Mouse (Mus musculus): ENCODE results near the gene Cd59b. TPM values are rescaled to one million over a fixed set of nuclear protein-coding genes. Genes with fewer than 3 reads are reported as not detected.

The Cd59b gene
- polyA plus RNA-seq (2015; fragmentation: Nextera tagmentation; extraction: Ambion mirVana): 2.1 and 2.3 TPM in 2 replicates

GRCm38 (mm10) chr2:104069704-104070185, at the start of gene Cd59b:
Gene Cd59b, plus strand, starts transcription at chr2:104069849.
- DNase-seq (ENCODE audit: low spot score): peak; percentile 40

GRCm38 (mm10) chr2:104023096-104023495, 46.6 kb upstream of the Cd59b start:
- no peak for DNase-seq (ENCODE audit: low spot score)

DNA sequence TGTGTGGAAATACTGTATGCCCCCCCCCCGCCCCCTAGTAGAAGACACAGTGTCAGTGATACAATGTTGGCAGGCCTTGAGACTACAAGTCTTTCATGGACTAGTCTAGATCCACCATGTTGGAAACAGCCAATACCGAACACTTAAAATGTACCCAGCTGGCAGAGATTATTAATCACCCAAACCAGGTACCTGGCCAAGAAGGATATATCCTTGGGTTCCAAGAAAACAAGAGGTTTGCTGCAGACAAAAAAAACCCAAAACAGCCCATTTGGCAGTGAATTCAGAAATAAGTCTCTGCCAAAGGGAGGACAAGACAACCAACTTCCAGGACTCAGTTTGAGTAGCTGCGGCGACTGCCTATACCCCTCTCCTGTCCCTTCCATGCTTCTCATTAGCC, 45.0 kb upstream of the Cd59b start:
- no peak for DNase-seq (ENCODE audit: low spot score)

- peak; percentile 83 for DNase-seq (ENCODE audit: low spot score)
Measured at GRCm38 (mm10) chr2:104027458-104028138, 42.1 kb upstream of the Cd59b start, which contains the start of gene Fbxo3. Gene Fbxo3, plus strand, starts transcription at chr2:104027721.

- DNase-seq (ENCODE audit: low spot score): no peak
Measured at GRCm38 (mm10) chr2:104028139-104028723, 41.4 kb upstream of the Cd59b start, which contains the start of gene 4931422A03Rik. Gene 4931422A03Rik, minus strand, starts transcription at chr2:104028361.

DNA sequence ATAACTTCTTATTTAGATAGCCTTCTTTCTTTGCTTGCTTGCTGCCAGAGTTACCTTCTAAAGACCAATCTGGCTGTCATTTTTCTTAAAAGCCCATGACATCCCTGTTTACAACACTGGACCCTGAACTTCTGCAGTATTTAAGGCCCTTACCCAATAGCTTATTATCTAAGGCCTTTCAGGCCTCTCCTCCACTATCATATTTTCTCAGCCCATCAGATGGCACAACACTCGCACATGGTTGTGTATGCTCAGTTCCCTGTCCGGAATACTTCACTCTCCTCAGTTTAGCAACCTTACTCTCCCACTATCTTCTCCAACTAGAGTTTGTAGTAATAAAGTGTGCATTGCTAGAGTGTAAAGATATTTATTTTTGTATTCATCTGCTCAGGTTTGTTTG, 40.6 kb upstream of the Cd59b start:
- no peak for DNase-seq (ENCODE audit: low spot score)

DNA sequence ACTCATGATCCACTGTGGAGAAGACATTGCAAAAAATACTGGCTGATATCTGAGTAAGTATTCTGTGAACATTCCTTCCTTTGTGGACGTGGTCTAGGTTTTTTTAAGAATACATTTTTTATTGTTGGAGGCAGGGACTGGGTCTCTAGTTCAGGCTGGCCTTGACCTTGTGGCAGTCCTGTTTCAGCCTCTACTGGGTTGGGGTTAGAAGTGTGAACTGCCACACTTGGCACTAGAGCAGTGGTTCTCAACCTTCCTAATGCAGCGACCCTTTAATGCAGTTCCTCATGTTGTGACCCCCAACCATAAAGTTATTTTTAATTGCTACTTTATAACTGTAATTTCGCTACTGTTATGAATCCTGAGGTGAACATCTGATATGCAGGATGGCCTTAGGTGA, 39.3 kb upstream of the Cd59b start:
- no peak for DNase-seq (ENCODE audit: low spot score)

- no peak for DNase-seq (ENCODE audit: low spot score)
Measured at GRCm38 (mm10) chr2:104032056-104032455, 37.6 kb upstream of the Cd59b start.

- DNase-seq (ENCODE audit: low spot score): peak; percentile 33
Measured at GRCm38 (mm10) chr2:104034832-104035472, 34.7 kb upstream of the Cd59b start.

DNA sequence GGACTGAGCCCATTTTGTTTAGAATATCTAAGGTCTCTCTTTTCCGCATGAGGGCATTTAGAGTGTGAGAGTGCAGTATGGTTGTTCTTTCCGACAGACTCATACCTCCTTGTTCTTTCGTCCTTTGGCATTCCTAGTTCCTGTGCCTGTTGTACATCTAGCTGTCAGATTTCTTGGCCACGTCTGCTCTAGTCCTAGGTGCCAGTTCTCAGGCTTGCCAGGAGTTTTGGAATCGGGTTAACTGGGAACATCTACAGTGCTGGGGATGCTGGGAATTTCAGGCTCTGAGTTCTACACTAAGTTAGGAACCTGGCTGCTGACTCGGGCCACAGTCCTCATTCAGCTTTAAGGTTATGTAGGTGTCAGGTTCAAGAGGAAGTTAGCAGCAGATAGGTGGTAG, 34.1 kb upstream of the Cd59b start:
- DNase-seq (ENCODE audit: low spot score): no peak

GRCm38 (mm10) chr2:104036316-104036715, 33.3 kb upstream of the Cd59b start:
- DNase-seq (ENCODE audit: low spot score): no peak

GRCm38 (mm10) chr2:104038236-104038635, 31.4 kb upstream of the Cd59b start:
- no peak for DNase-seq (ENCODE audit: low spot score)

- no peak for DNase-seq (ENCODE audit: low spot score)
Measured at GRCm38 (mm10) chr2:104041632-104042031, 28.0 kb upstream of the Cd59b start.

GRCm38 (mm10) chr2:104042766-104043165, 26.9 kb upstream of the Cd59b start:
- DNase-seq (ENCODE audit: low spot score): no peak

GRCm38 (mm10) chr2:104043624-104044478, 25.8 kb upstream of the Cd59b start:
- DNase-seq (ENCODE audit: low spot score): no peak

DNA sequence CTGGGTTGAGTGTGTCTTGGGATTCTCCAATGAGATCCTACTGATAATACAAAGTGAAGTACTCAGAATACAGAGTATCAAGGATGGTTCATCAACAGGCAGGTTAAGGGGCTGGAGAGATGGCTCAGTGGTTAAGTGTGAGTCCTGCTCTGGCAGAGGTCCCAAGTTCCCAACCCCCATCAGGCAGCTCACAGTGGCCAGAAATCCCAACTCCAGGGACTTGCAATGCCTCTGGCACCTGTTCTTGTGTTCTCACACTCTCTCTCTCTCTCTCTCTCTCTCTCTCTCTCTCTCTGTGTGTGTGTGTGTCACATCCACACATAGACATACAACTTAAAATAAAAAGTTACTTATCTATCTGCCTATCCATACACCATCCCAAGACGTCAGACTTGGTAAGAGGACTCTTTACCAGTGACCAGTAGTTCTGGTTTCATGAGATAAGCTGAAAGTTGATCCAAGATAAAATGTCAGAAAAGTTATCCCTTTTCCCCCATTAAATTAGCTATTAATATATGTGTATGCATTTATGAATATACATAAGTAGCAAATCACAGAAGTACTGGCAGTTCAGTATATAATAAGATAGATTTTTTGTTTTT, 25.1 kb upstream of the Cd59b start:
- DNase-seq (ENCODE audit: low spot score): no peak

GRCm38 (mm10) chr2:104058381-104058780, 11.3 kb upstream of the Cd59b start:
- no peak for DNase-seq (ENCODE audit: low spot score)

- no peak for DNase-seq (ENCODE audit: low spot score)
Measured at GRCm38 (mm10) chr2:104058954-104059353, 10.7 kb upstream of the Cd59b start.

DNA sequence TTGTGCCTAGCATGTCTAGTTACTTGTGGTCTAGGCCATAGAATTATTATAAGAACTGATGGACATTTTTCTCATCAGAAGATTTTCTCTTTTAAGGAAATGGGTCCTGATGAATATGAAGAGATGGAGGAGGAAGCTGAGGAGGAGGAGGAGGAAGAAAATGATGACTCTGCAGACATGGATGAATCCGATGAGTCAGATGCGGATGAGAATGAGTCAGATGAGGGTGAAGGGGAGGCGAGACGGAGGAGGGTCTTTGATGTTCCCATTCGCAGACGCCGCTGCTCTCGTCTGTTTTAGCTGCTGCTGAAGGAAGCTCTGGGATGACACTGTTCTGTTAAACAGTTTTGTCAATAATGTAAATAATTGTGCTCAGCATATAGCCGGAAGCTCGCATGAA, 9.9 kb upstream of the Cd59b start:
- no peak for DNase-seq (ENCODE audit: low spot score)

- no peak for DNase-seq (ENCODE audit: low spot score)
Measured at GRCm38 (mm10) chr2:104060996-104061395, 8.7 kb upstream of the Cd59b start.

DNA sequence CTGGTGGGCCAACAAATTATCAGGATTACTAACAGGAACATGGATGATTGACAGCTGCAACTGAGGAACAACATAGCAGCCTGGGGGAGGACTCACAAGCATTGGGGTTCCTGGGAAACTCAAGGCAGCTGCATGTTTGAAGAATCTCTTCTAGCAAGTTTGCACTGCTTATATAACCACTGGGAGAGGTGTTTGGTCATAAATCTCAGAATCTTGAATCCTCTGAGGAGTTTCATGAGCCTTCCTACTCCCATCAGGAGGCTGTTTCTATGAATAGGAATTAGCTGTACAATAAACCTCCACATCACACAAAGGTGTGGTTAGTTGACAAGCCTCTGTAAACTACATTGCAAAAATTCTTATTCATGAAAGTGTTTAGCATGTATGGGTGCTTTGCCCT, 7.0 kb upstream of the Cd59b start:
- no peak for DNase-seq (ENCODE audit: low spot score)
